Mouse (Mus musculus) midbrain, embryonic 15.5 days (tissue): ENCODE data around the gene Sgk2. TPM values are rescaled to one million over a fixed set of nuclear protein-coding genes. Genes with fewer than 3 reads are reported as not detected.

Experiments used
- ATAC-seq: fragments of 200-750 bp; cut with Nextera tagmentation; replicated peaks from 2 replicates; pipeline ENCODE4 v1.8.0; 2017; ENCODE audit warnings: moderate TSS enrichment
- H3K27ac ChIP-seq: fragments of 300-500 bp; sonication (generic); 2 replicates; pipeline ENCODE4 v1.5.1; 2015; ENCODE audit warnings: mild to moderate bottlenecking, inconsistent platforms
- H3K27me3 ChIP-seq: fragments of 300-500 bp; sonication (generic); replicated peaks from 2 replicates; pipeline ENCODE4 v1.6.1; 2015; ENCODE audit warnings: inconsistent platforms
- H3K36me3 ChIP-seq: fragments of 300-500 bp; sonication (generic); replicated peaks from 2 replicates; pipeline ENCODE4 v1.6.1; 2015; ENCODE audit warnings: inconsistent platforms
- H3K4me1 ChIP-seq: fragments of 300-500 bp; sonication (generic); 2 replicates; pipeline ENCODE4 v1.6.1; 2015; ENCODE audit warnings: inconsistent platforms
- H3K4me2 ChIP-seq: fragments of 300-500 bp; sonication (generic); 2 replicates; pipeline ENCODE4 v1.6.1; 2015; ENCODE audit warnings: inconsistent platforms, mild to moderate bottlenecking, moderate library complexity
- H3K4me3 ChIP-seq: fragments of 300-500 bp; sonication (generic); 2 replicates; pipeline ENCODE4 v1.5.1; 2015; ENCODE audit warnings: mild to moderate bottlenecking, inconsistent platforms
- H3K9ac ChIP-seq: fragments of 300-500 bp; sonication (generic); 2 replicates; pipeline ENCODE4 v1.6.1; 2015; ENCODE audit warnings: mild to moderate bottlenecking, inconsistent platforms
- H3K9me3 ChIP-seq: fragments of 300-500 bp; sonication (generic); 2 replicates; pipeline ENCODE4 v1.6.1; 2016; ENCODE audit warnings: inconsistent platforms
- WGBS: fragments of 180-500 bp; shearing (Covaris S2); methylation state at CpG from one replicate; pipeline ENCODE4 v1.1.7; 2015; ENCODE audit warnings: mixed read lengths; 5-methylcytosine and 5-hydroxymethylcytosine counted together
- polyA plus RNA-seq: library from polyadenylated mRNA; unstranded; fragments of >200 nt; fragmentation: Nextera tagmentation; extraction: Ambion mirVana; gene quantifications from 2 replicates; pipeline ENCODE4 v1.2.1, GENCODE M21; 2015

The Sgk2 gene
- polyA plus RNA-seq, 1 experiment from 2014 or later: 0.10 TPM

DNA sequence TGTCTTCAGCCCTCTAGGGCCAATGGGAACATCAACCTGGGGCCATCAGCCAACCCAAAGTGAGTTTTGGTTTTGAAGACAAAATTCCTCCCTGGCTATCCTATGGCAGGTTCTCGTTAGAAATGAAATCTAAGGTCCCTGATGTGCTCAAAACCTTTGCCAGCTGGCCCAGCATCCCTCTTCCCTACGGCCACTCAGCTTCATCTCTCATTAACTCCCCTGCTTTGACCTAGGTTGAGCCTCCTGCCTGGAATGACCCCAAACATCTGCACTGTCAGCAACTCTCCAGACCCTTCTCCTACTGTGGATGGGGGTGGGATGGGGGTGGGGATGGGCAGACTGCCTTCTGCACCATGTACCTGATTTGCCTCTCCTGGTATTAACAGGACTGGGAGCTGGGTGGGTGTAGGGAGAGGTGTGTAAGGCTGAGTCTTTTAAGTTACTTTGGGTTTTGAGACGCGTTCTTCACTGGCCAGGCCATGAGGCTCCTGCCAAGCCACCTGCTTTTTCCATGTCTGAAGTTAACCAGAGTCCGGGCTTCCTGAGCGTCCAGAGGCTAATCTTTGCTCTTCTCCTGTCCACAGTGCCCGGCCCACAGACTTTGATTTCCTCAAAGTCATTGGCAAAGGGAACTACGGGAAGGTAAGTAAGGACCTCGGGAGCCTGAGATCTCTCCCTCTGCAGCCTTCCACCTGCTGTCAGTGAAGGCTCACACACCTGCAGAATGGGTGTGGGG is 6.9 kb downstream of the Sgk2 start:
- Histone ChIP-seq H3K9me3 (no peaks in the 10 kb centered on the region), H3K27me3 (no peaks in the 10 kb centered on the region), H3K4me1 (peaks cover 3% of the 10 kb centered on the region; the same call in 1 of the 2 replicates), H3K36me3 (no peaks in the 10 kb centered on the region), H3K4me3 (no peak overlapping the region), H3K4me2 (no peak overlapping the region), H3K9ac (no peak overlapping the region), H3K27ac (no peak overlapping the region)
- WGBS: 85% methylated on average over 9 of the region's 9 CpGs
- ATAC-seq: no peak

GRCm38 (mm10) chr2:162998528-162999230 is 11.5 kb downstream of the Sgk2 start:
- peaks cover 3% of the 10 kb centered on the region; the same call in 1 of the 2 replicates for H3K4me1 ChIP-seq
- H3K27me3 ChIP-seq: no peaks in the 10 kb centered on the region
- WGBS: 31% methylated on average over 18 of the region's 18 CpGs
- peak; percentile 60; the same call in 1 of the 2 replicates for ATAC-seq
- no peaks in the 10 kb centered on the region for H3K9me3 ChIP-seq
- peak overlapping the region; percentile 34 for H3K4me2 ChIP-seq
- H3K4me3 ChIP-seq: peak overlapping the region; percentile 12; the same call in 1 of the 2 replicates
- no peaks in the 10 kb centered on the region for H3K36me3 ChIP-seq
- H3K27ac ChIP-seq: no peak overlapping the region
- no peak overlapping the region for H3K9ac ChIP-seq

DNA sequence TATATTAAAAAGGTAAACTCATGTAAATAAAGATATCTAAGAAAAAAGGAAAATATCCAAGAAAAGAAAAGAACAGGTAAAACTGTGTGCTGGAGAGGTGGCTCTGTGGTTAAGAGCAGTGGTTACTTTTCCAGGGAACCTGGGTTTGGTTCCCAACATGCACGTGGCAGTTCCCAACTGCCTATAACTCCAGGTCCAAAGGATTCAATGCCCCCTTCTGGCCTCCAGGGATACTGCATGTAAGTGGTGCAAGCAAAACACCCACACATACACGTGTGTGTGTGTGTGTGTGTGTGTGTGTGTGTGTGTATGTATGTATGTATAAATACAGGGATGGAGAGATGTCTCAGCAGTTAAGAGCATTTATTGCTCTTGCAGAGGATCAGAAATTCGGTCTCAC is 12.6 kb downstream of the Sgk2 start:
- Histone ChIP-seq H3K4me1 (peaks cover 3% of the 10 kb centered on the region; the same call in 1 of the 2 replicates), H3K9me3 (no peaks in the 10 kb centered on the region)
- no peak for ATAC-seq

DNA sequence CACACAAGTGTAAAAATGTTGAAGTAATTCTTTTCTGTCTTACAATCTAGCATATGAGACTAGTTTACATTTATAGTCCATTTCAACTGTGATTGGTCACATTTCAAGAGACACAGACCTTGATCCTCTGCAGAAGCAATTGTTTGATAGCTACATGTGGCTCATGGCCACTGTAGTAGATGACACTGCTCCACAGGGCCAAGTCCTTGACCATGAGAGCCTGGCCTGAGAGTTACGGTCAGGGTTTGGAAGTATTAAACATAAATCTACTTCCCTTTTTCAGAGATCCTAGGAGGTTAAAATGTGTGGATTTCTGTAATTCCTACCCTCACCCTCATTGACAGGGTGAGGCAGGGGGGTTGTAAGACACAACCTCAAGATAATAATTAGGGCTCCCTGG is 13.9 kb downstream of the Sgk2 start:
- H3K4me1 ChIP-seq: peaks cover 3% of the 10 kb centered on the region; the same call in 1 of the 2 replicates
- no peaks in the 10 kb centered on the region for H3K36me3 ChIP-seq
- no peak for ATAC-seq
- H3K4me3 ChIP-seq: no peak overlapping the region
- 98% methylated on average over 1 of the region's 1 CpGs for WGBS
- H3K27ac ChIP-seq: no peak overlapping the region
- H3K27me3 ChIP-seq: no peaks in the 10 kb centered on the region
- no peak overlapping the region for H3K4me2 ChIP-seq
- no peaks in the 10 kb centered on the region for H3K9me3 ChIP-seq
- no peak overlapping the region for H3K9ac ChIP-seq

More for the DNA sequence above, 12.6 kb downstream of the Sgk2 start:
- Histone ChIP-seq H3K27ac (no peak overlapping the region), H3K9ac (no peak overlapping the region), H3K4me3 (no peak overlapping the region), H3K36me3 (no peaks in the 10 kb centered on the region), H3K27me3 (no peaks in the 10 kb centered on the region), H3K4me2 (no peak overlapping the region)
- 36% methylated on average over 3 of the region's 3 CpGs for WGBS

GRCm38 (mm10) chr2:163007299-163007698 is 20.2 kb downstream of the Sgk2 start:
- Histone ChIP-seq H3K27ac (no peak overlapping the region), H3K4me3 (no peak overlapping the region), H3K4me2 (no peak overlapping the region), H3K9ac (no peak overlapping the region), H3K9me3 (no peaks in the 10 kb centered on the region), H3K27me3 (no peaks in the 10 kb centered on the region), H3K4me1 (no peaks in the 10 kb centered on the region), H3K36me3 (no peaks in the 10 kb centered on the region)
- WGBS: 78% methylated on average over 4 of the region's 4 CpGs
- no peak for ATAC-seq

DNA sequence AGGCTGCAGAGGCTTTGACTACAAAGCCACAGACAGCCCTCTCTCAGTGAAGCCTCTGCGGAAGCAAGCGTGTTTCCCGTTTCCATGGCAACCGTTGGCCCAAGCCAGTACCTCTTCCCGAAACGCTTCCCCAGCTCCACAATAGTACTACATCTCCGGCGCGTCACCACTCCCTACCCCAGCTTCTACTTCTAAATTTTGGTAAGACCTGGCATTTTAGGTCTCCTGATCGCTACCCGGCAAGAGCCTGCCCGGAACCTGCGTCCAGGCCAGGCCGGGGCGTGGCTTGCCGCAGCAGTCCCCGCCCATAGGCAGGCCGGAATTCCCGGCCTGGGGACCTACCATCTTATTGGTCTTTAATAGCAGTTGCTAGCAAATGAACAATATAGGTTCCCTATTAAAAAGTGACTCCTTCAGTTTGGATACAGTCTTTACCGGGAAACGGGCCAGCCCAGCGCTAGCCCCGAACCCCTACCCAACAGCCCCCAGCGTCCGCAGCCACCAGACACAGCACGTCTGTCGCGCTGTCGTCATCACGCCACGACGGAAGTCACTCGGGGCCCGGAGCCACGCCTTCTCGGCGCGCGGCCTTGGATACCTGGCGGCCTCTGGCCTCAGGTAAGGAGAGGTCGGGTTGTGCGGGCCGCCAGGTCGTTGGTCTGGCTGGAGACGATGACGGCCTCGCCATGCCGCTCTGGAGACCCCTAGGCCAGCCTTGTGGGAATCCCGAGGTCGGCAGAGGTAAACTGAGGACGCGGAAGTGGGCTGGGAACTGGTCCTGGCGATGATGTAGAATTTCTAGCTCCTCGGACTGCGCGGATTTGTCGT is 30.0 kb downstream of the Sgk2 start, which contains the start of gene Ift52:
Ift52 (plus strand) TSS at position 439 of the 828 bp plus-strand sequence.
- H3K9me3 ChIP-seq: no peaks in the 10 kb centered on the region
- ATAC-seq: peak; percentile 97
- no peaks in the 10 kb centered on the region for H3K27me3 ChIP-seq
- under 1% methylated on average over 57 of the region's 57 CpGs for WGBS
- peak within 1 kb of the TSS; percentile 81 for H3K27ac ChIP-seq
- peak within 1 kb of the TSS; percentile 66 for H3K4me3 ChIP-seq
- peaks cover 13% of the 10 kb centered on the region for H3K4me1 ChIP-seq
- peak within 1 kb of the TSS; percentile 75 for H3K9ac ChIP-seq
- H3K36me3 ChIP-seq: no peaks in the 10 kb centered on the region
- H3K4me2 ChIP-seq: peak within 1 kb of the TSS; percentile 61

- Histone ChIP-seq H3K4me2 (no peak overlapping the region), H3K9me3 (no peaks in the 10 kb centered on the region), H3K27ac (no peak overlapping the region), H3K4me1 (no peaks in the 10 kb centered on the region), H3K36me3 (peaks cover 63% of the 10 kb centered on the region), H3K9ac (no peak overlapping the region), H3K4me3 (no peak overlapping the region), H3K27me3 (no peaks in the 10 kb centered on the region)
- no peak for ATAC-seq
- WGBS: 91% methylated on average over 5 of the region's 5 CpGs
Measured at GRCm38 (mm10) chr2:163031289-163031688, 44.2 kb downstream of the Sgk2 start.

DNA sequence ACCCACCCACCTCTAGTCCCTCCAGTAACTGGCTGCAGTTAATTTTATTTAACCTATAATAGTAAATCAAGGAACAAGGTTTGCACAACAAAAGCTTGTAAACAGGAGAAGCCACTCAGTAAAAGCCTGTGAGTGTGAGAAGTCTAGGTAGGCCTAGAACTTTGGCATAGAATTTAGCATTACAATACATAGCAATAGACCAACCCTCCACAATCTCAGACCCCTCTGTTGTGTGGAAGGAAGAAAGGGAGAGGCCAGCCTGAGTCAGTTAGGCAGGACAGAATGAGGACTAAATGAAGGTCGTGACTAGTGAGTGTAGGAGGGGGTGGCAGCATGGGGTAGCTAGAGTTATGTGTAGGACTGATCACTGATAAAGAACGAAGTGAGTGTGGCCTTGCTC is 44.6 kb downstream of the Sgk2 start:
- ATAC-seq: no peak
- Histone ChIP-seq H3K36me3 (peaks cover 60% of the 10 kb centered on the region), H3K27ac (no peak overlapping the region), H3K27me3 (no peaks in the 10 kb centered on the region), H3K4me1 (no peaks in the 10 kb centered on the region), H3K9ac (no peak overlapping the region), H3K4me2 (no peak overlapping the region), H3K4me3 (no peak overlapping the region), H3K9me3 (no peaks in the 10 kb centered on the region)
- 90% methylated on average over 2 of the region's 2 CpGs for WGBS

GRCm38 (mm10) chr2:163032622-163033021 is 45.5 kb downstream of the Sgk2 start:
- Histone ChIP-seq H3K9ac (no peak overlapping the region), H3K27me3 (no peaks in the 10 kb centered on the region), H3K27ac (no peak overlapping the region), H3K4me3 (no peak overlapping the region), H3K4me1 (no peaks in the 10 kb centered on the region), H3K36me3 (peaks cover 57% of the 10 kb centered on the region), H3K4me2 (no peak overlapping the region), H3K9me3 (no peaks in the 10 kb centered on the region)
- ATAC-seq: no peak
- WGBS: 38% methylated on average over 4 of the region's 4 CpGs

DNA sequence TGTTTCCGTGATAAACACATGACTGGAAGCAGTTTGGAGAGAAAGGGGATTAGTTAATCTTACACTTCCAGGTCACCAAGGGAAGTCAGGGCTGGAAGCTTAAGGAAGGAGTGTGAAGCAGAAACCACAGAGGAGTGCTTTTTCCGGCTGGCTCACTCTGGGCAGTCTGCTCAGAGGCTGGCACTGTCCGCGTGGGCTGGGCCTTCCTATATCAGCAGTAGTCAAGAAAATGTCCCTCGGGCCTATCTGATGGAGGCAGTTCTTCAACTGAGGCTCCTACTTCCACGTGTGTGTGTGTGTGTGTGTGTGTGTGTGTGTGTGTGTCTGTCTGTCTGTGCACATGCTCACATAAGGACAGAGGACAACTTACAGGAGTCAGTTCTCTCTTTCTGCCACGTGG is 52.8 kb downstream of the Sgk2 start:
- 91% methylated on average over 7 of the region's 7 CpGs for WGBS
- H3K9ac ChIP-seq: no peak overlapping the region
- H3K27ac ChIP-seq: no peak overlapping the region
- no peak overlapping the region for H3K4me3 ChIP-seq
- H3K36me3 ChIP-seq: peaks cover 53% of the 10 kb centered on the region
- no peaks in the 10 kb centered on the region for H3K4me1 ChIP-seq
- H3K27me3 ChIP-seq: no peaks in the 10 kb centered on the region
- no peaks in the 10 kb centered on the region for H3K9me3 ChIP-seq
- ATAC-seq: no peak
- no peak overlapping the region for H3K4me2 ChIP-seq

DNA sequence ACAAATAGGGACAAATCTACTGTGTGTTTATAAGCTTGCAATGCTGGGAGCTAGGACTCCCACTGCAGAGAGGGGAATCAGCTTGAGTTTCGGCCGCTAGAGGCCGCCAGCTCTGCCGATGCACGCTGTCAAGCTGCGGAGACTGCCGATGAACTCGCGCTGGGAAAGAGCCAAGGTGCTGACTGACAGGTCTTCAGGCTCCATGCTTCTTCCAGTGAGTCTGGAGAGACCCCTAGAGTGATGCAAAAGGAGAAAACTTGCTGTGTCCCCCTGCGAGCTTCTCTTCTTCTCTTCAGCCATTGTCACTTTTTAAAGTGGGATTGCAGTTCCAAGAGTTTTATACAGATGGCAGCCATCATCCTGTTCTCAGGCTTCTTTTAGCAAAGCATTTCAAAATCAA is 61.0 kb downstream of the Sgk2 start:
- H3K27me3 ChIP-seq: no peaks in the 10 kb centered on the region
- H3K9ac ChIP-seq: no peak overlapping the region
- H3K9me3 ChIP-seq: no peaks in the 10 kb centered on the region
- H3K4me1 ChIP-seq: no peaks in the 10 kb centered on the region
- H3K27ac ChIP-seq: no peak overlapping the region
- WGBS: 3% methylated on average over 10 of the region's 10 CpGs
- H3K4me2 ChIP-seq: peak overlapping the region; percentile 60
- peak; percentile 63 for ATAC-seq
- H3K36me3 ChIP-seq: peaks cover 30% of the 10 kb centered on the region
- H3K4me3 ChIP-seq: peak overlapping the region; percentile 29

GRCm38 (mm10) chr2:163049116-163049515 is 62.0 kb downstream of the Sgk2 start:
- H3K36me3 ChIP-seq: peaks cover 22% of the 10 kb centered on the region
- H3K27me3 ChIP-seq: no peaks in the 10 kb centered on the region
- WGBS: 92% methylated on average over 2 of the region's 2 CpGs
- ATAC-seq: no peak
- no peaks in the 10 kb centered on the region for H3K9me3 ChIP-seq
- H3K27ac ChIP-seq: no peak overlapping the region
- no peak overlapping the region for H3K9ac ChIP-seq
- no peak overlapping the region for H3K4me2 ChIP-seq
- H3K4me3 ChIP-seq: no peak overlapping the region
- peaks cover 8% of the 10 kb centered on the region for H3K4me1 ChIP-seq
